Mouse (Mus musculus): Measurements from ENCODE around the gene Peli2.

- TF ChIP-seq CTCF (IDR thresholded peaks at IDR 0.05; ENCODE audit: control insufficient read depth, insufficient read depth, insufficient replicate concordance, low read depth, low read length) (no peak), POLR2A (IDR thresholded peaks at IDR 0.05; ENCODE audit: control insufficient read depth, low read depth, low read length) (no peak)
Observed at GRCm38 (mm10) chr14:48137731-48138130, 17.1 kb downstream of the Peli2 start.

Measured in testis, adult 2 months (tissue).